Mouse (Mus musculus): ENCODE measurements at regions not wholly inside any gene's neighbourhood (a gene's known extent, or its start where the extent isn't known, plus 50 kb on each side); places are given as distances from the start of the nearest gene placed in this dataset.
A peak's percentile ranks its signal among the peaks of the same experiment; 100 is the strongest.

DNA sequence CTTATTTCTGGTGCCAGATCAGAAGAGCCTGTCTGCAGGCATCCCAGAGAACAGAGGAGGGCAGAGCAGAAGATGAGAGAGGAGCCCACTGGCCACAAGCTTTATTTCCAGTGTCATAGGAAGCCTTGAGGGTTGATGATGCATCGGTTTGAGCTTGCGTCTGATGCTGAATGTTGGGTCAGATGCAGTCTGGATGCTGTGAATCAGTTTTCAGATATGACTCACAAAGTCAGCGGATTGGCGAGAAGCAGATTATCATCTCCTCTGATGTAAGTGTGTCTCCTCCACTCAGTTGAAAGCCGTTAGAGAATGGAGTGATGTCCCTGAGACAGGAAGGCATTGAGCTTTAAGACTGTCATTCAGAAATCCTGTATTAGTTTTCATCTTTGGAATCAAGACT, 197.3 kb upstream of the Gm6793 start:
- no peak for DNase-seq

DNA sequence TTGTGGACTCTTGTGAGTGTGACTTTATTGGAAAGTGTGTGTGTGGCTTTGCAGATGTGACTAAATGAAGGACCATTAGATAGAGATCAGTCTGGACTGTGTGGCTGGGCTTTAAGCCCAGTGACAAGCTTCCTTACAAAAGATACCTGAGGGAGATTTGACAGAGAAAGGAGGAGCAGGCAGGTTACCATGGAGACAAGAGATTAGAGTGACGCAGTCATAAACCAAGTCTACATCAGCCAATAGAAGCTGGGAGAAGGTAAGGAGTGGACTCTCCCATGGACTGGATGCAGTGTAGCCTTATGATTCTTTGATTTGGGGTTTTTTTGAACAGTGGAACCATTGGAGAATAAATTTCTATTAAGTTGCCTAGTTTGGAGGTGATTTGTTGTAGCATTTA, 181.6 kb upstream of the Gm6793 start:
- no peak for DNase-seq

DNA sequence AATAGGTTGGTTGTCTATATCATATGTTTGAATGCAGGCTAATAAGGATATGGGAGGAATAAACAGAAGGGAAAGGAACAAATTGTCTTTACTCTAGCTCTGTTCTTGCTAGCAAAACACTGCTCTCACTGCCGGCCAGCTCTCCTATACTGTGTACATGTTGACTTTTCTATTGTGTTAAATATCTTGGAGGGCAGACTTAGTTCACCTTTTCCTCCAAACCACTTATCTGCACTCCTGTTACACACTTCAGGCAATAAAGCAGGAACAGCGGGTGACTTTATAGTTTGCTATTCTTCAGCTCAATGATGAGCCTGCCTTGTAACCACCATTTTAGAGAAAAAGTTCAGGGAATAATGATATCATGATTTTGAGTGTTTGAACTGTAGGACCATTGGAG, 181.0 kb upstream of the Gm6793 start:
- no peak for DNase-seq

DNA sequence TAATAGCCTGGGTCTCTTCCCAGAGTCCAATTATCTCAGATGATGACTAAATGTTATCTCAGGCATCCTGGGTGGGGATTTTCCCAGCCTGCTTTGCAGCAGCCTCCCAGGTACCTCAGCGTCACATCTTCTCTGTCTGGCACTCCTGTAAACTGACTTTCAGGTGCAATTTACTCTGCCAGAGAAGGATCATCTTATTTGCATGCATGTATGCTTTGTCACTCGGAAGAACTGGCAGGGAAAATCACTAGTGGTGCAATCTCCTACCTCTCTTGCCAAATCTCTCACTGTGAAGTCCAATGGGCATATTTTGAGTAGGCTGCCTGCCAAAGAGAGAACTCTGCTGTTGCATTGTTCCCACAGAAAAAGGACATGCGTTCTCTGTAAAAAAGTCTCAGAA, 177.0 kb upstream of the Gm6793 start:
- peak; percentile 1 for DNase-seq

DNA sequence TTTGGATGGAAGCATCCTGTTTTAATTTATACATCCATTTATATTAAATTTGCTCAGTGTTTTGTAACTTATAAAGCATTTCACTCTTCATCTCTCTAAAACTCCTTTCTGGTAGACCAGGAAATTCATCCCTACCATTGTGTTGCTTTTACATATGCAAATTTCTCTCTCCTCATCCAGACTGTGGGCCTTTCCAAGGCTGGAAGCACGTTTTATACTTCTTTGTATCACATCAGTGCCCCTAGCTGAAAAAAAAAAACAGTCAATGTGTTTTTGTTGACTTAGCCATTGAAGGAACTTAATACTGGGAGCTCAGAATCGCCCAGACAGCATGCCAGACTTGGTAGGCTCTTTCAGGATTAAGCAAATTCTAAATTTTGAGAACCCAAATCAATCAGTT, 174.9 kb upstream of the Gm6793 start:
- DNase-seq = no peak

DNA sequence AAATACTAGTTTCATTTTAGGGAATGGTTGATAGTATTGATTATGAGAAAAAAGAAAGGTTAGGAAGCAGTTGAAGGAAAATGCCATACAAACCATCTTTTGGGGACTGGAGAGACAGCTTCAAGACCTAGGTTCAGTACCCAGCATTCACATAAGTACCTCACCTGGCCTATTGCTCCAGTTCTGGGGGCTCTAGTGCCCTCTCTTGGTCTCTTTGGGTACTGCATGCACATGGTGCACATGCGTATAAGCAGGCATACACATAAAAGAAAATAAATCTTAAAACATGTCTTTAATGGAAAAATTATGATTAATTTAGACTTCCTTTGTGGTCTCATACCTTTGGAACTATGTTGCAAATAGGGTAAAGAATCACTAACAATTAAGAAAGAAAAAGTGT, 155.3 kb upstream of the Gm6793 start:
- DNase-seq = no peak

DNA sequence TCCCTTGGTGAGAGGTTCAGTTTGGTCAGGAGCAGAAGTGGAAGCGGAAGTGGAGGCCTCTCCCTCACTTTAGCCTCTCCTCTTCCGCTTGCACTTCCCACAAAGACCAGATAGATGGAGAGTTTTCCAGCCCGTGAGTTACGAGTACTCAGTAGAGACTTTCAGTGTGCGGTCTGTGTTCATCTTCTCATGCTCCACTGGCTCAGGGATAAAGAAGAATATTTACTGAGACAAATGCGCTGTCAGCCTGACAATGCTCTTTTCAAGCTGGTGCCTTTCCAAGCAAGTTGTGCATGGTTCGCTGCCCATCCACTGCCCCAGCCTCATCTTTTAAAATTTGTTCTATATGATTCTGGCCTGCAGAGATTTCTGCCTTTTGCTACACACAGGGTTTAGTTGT, 141.8 kb upstream of the Gm6793 start:
- DNase-seq = no peak

DNA sequence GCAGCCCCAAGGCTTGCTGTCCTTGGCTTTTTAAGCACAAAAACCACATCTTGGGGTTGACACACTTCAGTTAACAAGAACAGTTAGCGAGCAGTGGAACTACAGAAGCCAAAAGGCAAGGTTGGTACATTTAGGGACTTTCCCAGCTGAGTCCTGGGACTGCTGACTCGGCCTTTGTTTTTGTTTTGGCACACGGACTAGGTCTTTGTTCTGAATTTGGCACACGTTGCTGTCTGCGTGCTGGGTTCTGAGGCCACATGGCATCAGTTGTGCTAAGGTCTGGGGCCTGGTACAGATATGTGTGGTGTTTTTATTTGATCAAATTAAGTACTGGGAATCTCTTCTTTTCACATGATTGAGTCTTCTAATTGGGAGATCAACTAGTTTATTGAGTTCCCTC, 124.1 kb upstream of the Gm6793 start:
- DNase-seq = no peak

DNA sequence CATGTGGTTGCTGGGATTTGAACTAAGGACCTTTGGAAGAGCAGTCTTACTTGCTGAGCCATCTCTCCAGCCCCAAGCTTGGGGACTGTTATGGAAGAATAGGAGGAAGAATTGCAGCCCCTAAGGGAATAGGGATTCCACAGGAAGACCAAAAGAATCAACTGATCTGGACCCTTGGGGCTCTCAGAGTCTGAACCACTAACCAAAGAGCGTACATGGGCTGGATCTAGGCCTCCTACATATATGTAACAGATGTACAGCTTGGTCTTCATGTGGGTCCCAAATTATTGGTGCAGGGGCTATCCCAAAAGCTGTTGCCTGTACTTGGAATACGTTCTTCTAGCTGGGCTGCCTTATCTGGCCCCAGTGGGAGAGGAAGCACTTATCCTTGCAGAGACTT, 115.4 kb upstream of the Gm6793 start:
- no peak for DNase-seq

DNA sequence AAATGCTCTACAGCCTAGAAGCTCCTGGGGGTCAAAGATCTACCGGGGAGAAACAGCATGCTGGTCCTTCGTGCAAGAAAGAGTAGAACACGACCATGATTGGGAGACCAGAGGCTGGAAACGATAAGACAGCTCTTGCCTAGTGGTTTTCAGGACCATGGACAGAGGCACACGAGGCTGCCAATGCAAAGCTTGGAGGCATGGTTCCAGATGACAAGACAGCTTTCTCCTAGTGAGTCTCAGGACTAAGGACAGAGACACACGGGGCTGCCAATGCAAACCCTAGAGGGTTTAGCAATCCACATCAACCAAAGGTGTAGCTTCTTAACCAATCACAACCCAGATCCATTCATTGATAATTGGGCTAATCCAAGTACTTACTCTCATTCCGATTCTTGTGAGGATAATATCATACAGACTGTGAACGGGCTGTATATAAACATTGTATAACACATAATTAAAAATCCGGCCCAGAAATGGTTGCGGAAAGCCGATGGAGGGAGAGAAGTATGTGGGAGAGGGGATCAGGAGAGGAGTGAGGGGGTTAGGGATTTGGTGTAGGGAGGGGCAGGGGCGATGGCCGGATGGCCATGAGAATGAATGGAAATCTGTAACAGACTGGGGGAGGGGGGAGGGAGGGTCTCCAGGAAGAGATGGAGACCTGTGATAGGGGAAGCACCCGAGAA, 114.1 kb upstream of the Gm6793 start:
- peak; percentile 16 for DNase-seq

DNA sequence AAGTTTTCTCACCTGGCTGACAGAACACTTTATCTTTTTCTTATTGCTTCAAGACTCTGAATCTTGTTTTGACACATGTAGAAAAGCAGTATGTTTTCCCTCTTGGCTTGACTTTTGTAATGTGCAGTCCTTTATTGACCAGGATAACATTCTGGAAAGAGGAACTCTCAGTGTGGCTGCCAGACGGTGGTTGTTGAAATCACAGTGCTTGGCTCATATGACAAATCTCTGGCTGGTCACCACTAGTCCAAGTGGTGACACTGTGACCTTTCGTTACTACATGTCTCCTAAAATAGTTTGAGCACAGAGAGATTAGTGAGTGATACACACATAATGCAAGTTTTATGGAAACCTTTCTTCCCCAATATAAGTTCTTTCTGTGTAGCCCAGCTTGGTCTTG, 97.1 kb upstream of the Gm6793 start:
- peak; percentile 5 for DNase-seq

DNA sequence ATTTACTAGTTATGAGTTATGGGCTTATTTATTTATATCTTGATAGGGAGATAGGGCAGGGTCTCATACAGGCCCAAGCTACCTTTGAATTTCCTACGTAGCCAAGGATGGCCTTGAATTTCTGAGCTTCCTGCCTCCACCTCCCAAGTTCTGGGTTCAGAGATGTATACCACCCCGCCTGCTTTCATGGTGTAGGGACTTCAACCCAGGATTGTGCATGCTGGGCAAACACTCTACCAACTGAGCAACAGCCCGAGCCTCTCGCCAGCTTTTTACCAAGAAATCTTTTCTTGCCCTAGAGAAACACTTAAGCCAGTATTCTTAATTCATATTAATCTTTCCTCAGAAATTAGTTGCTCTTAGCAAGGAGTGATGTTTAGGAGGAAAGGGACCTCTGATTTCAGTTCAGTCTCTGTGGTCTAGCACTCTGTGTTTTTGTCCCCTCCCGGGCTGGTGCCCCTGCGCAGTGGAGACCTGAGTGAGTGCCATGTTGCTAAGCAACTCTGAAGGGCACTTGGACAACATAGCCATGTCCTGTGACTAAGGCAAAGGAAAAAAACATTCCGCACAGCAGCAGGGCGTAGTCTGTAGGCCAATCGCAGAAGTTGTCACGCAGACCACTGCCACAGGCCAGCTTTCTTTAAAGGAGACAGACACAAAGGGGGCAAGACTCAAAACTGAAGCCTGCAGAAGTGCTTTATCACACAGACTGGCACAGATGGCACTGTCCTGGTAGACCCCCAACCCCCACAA, 83.2 kb upstream of the Gm6793 start:
- peak; percentile 48 for DNase-seq

DNA sequence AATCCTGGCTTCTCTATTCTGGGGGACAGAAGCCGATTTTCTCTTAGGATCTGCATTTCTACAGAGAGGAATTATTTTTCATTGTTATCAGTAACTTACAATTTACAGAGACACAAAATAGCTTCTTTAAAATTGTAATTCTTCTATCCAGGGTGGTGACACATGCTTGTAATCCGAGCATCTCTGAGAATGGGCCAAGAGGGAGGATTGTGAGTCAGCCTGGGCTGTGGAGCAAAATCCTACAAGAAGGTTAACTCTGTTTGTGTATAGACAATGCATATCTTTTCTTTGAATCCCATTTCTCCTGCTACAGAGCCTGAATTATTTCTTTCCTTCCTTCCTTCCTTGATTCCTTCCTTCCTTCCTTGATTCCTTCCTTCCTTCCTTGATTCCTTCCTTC, 80.0 kb upstream of the Gm6793 start:
- no peak for DNase-seq

DNA sequence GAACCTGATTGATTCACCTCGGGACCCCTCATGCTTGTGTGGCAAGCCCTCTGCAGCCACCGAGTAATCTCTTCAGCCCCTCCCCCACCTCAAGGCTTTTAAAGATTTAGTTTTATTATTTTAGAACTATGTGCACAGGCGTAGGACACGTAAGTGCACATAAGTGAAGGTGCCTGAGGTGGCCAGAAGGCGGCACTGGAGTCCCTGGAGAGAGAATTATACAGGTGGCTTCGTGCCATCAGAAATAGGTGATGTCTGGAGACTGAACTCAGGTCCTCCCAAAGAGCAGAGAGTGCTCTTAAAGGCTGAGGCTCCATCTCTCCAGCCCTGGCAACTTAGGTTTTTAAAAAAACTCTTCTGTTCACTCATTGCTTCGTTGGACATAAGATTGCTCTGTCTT, 78.7 kb upstream of the Gm6793 start:
- no peak for DNase-seq

DNA sequence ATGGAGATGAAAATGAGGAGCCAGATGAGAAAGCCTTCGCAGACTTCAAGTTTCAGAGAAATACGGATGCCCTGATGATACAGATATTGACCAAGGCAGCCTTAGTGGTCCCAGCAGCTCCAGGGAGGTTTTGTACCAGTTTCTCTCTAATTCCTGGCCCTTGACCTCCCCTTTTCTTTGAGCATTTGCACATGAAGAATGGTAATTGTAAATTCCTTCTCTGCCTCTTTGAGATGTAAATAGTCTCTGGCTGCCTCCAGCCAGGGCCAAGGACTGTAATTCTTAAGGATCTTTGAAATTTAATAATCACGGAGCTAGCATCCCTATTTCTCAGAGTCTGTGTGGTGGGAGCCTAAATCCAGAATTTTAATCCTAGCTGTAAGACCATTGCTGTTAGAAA, 78.0 kb upstream of the Gm6793 start:
- DNase-seq = no peak

DNA sequence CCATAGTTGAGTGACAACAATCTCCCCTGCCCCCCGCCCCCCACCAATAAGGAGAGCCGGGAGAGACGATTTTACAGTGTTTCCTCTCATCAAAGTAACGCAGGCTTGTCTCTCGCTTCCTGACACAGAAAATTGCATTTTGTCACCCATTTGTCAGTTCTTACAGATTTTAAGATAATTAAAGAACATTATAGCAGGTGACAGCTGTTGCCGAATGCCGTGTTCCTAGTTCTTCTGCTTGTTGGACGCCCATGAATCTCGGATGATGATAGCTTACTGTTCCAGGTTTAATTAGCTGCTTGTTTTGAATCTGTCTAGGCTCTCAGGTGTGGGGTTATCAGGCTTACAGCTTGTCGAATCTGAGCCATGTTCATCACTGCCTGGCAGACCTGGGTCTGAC, 63.8 kb upstream of the Gm6793 start:
- DNase-seq = no peak

DNA sequence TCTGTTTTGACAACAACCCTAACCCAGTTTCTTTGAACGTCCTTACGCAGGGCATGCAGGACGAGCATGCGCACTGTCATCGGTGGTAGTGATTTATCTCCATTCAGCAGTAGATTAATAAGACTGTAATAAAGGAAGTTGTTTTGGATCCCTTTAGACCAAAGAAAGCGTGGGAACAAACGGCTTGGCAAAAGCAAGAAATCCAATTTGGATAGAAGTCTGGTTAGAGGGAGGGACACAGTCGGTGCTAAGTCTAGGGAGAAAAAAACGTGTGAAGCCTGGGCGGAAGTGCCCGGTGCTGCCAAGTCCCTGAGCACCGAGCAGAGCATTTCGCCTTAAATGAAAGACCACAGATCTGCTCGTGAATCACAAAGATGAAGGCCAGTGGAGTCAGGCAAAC, 57.4 kb upstream of the Gm6793 start:
- no peak for DNase-seq

DNA sequence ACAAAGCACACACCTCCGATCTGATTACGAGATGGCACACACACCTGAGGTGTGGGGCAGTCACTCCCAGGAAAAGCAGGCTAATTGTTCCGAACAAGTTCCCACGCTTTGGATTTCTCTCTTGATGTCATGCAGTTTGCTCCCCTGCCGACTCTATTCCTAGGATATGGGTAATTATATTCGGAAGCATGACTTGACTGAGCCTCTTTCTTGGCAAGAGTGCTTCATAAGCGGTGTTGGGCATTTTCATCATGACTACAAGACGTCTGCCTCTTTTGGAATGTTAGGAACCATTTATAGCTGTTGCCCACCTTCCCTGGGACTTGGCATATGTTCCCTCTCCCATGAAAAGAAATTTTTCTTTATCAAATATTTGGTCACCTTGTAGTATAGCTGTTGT, 55.4 kb upstream of the Gm6793 start:
- no peak for DNase-seq

Measured in adrenal gland, adult 2 months (tissue).